Mouse (Mus musculus) embryonic fibroblast, embryonic 13.5 days (primary cell): ENCODE measurements around the gene Naa16.

Experiments
- CTCF ChIP-seq: IDR thresholded peaks from 2 replicates; pipeline ENCODE4 v1.5.1; 2011; ENCODE audit warnings: mild to moderate bottlenecking, control low read depth, low read length, moderate library complexity, borderline replicate concordance; ENCODE audit not compliant: insufficient read depth
- POLR2A ChIP-seq: IDR thresholded peaks from 2 replicates; pipeline ENCODE4 v1.6.1; 2011; ENCODE audit warnings: low read depth, mild to moderate bottlenecking, control low read depth, low read length, moderate library complexity

DNA sequence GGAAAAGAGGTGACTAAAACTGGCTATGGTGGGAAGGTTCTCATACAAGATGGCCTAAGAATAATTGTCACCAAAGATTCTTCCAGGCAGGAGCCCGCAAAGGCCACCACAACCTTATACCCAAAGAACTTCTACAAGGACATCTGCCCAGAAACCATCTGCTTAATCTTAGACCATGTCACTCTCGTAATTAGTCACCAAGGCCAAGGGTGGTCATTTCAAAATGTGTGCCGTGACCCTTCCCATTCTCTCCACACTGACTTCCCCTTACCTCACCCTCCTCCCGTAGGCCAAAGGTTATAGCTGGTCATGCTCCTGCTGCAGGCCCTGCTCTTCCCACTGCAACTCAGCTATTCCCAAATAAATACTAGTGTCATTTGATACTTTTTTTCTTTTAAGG, 111.7 kb downstream of the Naa16 start:
- TF ChIP-seq CTCF, result no peak
- TF ChIP-seq POLR2A, result no peak
